Mouse (Mus musculus) activated CD4-positive, CD25-positive, alpha-beta regulatory T cell, adult 4 months (primary cell): ENCODE results near the gene Rnf2. TPM values are rescaled to one million over a fixed set of nuclear protein-coding genes. Genes with fewer than 3 reads are reported as not detected.

ENCODE experiments used
- ATAC-seq: one replicate; pipeline ENCODE4 v1.8.0; 2017
- polyA plus RNA-seq, 2 experiments: library from polyadenylated mRNA; unstranded; fragments of 100-300 nt; shearing (Covaris generic); gene quantifications; one replicate each; pipeline ENCODE4 v1.2.1; 2017

The Rnf2 gene
- polyA plus RNA-seq: 10 to 100 TPM; 87.5 to 89.2 TPM

- ATAC-seq: peak; percentile 88
Measured at GRCm38 (mm10) chr1:151500531-151501361, at the start of gene Rnf2. Gene Rnf2 (minus strand): TSS chr1:151500955.

GRCm38 (mm10) chr1:151549794-151550193 lies 49.0 kb upstream of the Rnf2 start:
- ATAC-seq: no peak

GRCm38 (mm10) chr1:151548896-151549610 lies 48.3 kb upstream of the Rnf2 start:
- ATAC-seq: no peak

GRCm38 (mm10) chr1:151545571-151545970 lies 44.8 kb upstream of the Rnf2 start:
- no peak for ATAC-seq

GRCm38 (mm10) chr1:151544581-151544980 lies 43.8 kb upstream of the Rnf2 start:
- no peak for ATAC-seq

- ATAC-seq: no peak
Measured at GRCm38 (mm10) chr1:151543796-151544477, 43.2 kb upstream of the Rnf2 start.

- no peak for ATAC-seq
Measured at GRCm38 (mm10) chr1:151526701-151527100, 25.9 kb upstream of the Rnf2 start.

- no peak for ATAC-seq
Measured at GRCm38 (mm10) chr1:151517571-151518250, 17.0 kb upstream of the Rnf2 start.

- no peak for ATAC-seq
Measured at GRCm38 (mm10) chr1:151516871-151517270, 16.1 kb upstream of the Rnf2 start.

- ATAC-seq: no peak
Measured at GRCm38 (mm10) chr1:151515733-151516132, 15.0 kb upstream of the Rnf2 start.

GRCm38 (mm10) chr1:151514119-151514518 lies 13.4 kb upstream of the Rnf2 start:
- no peak for ATAC-seq

- no peak for ATAC-seq
Measured at GRCm38 (mm10) chr1:151510811-151511210, 10.1 kb upstream of the Rnf2 start.

GRCm38 (mm10) chr1:151499815-151500501 lies 797 bp downstream of the Rnf2 start:
- ATAC-seq: peak; percentile 13

GRCm38 (mm10) chr1:151498381-151498780 lies 2.4 kb downstream of the Rnf2 start:
- no peak for ATAC-seq

GRCm38 (mm10) chr1:151497942-151498341 lies 2.8 kb downstream of the Rnf2 start:
- no peak for ATAC-seq

- no peak for ATAC-seq
Measured at GRCm38 (mm10) chr1:151497028-151497427, 3.7 kb downstream of the Rnf2 start.

GRCm38 (mm10) chr1:151495635-151496285 lies 5.0 kb downstream of the Rnf2 start:
- no peak for ATAC-seq

- no peak for ATAC-seq
Measured at GRCm38 (mm10) chr1:151494711-151495110, 6.0 kb downstream of the Rnf2 start.

- ATAC-seq: no peak
Measured at GRCm38 (mm10) chr1:151493826-151494225, 6.9 kb downstream of the Rnf2 start.

- ATAC-seq: no peak
Measured at GRCm38 (mm10) chr1:151492419-151492818, 8.3 kb downstream of the Rnf2 start.

- no peak for ATAC-seq
Measured at GRCm38 (mm10) chr1:151489806-151490205, 10.9 kb downstream of the Rnf2 start.
